Mouse (Mus musculus) kidney, adult 2 months (tissue): ENCODE measurements around the gene Fgf18. TPM values are rescaled to one million over a fixed set of nuclear protein-coding genes. Genes with fewer than 3 reads are reported as not detected.

Experiments
- DNase-seq: peaks from one replicate; pipeline ENCODE4 v3.0.0; 2021
- H3K27ac ChIP-seq: fragments of 200-500 bp; 2 replicates; pipeline ENCODE4 v1.5.1; 2012; ENCODE audit warnings: low read depth, low read length, control low read depth, inconsistent platforms; ENCODE audit not compliant: insufficient read depth
- H3K27me3 ChIP-seq: fragments of 200-500 bp; replicated peaks from 2 replicates; pipeline ENCODE4 v1.6.1; 2012; ENCODE audit warnings: mild to moderate bottlenecking, moderate library complexity, low read length, inconsistent platforms; ENCODE audit not compliant: control insufficient read depth, insufficient read depth
- H3K36me3 ChIP-seq: fragments of 200-500 bp; 2 replicates; pipeline ENCODE4 v1.6.1; 2012; ENCODE audit warnings: mild to moderate bottlenecking, moderate library complexity, low read length, inconsistent platforms; ENCODE audit not compliant: control insufficient read depth, insufficient read depth
- H3K4me1 ChIP-seq: fragments of 200-500 bp; 2 replicates; pipeline ENCODE4 v1.6.1; 2011; ENCODE audit warnings: low read length; ENCODE audit not compliant: control insufficient read depth, insufficient read depth
- H3K4me3 ChIP-seq: fragments of 200-500 bp; 2 replicates; pipeline ENCODE4 v1.5.1; 2011; ENCODE audit warnings: mild to moderate bottlenecking, low read depth, low read length, control low read depth; ENCODE audit not compliant: insufficient read depth
- CTCF ChIP-seq: fragments of 200-500 bp; conservative IDR thresholded peaks from 2 replicates; pipeline ENCODE4 v1.5.1; 2011; ENCODE audit warnings: low read depth, mild to moderate bottlenecking, control low read depth, low read length, moderate library complexity, mixed read lengths; ENCODE audit not compliant: insufficient read depth, insufficient read length
- POLR2A ChIP-seq: fragments of 200-500 bp; IDR thresholded peaks from one replicate; pipeline ENCODE4 v1.6.1; 2011; ENCODE audit warnings: low read depth, low read length, control low read depth
- WGBS: fragments of 180-500 bp; shearing (Covaris S2); methylation state at CpG from one replicate; pipeline ENCODE4 v1.1.7; 2018; 5-methylcytosine and 5-hydroxymethylcytosine counted together
- polyA plus RNA-seq: library from polyadenylated mRNA; depleted of rRNA; stranded (reverse); fragments of >200 nt; gene quantifications from 2 replicates; pipeline ENCODE4 v1.2.3, GENCODE M21; 2012

Fgf18 gene
- polyA plus RNA-seq, 1 experiment = 0.50 TPM

GRCm38 (mm10) chr11:33098446-33098845 is 48.8 kb downstream of the Fgf18 start:
- Histone ChIP-seq H3K27me3 (no peaks in the 10 kb centered on the region), H3K27ac (no peak overlapping the region), H3K36me3 (no peaks in the 10 kb centered on the region), H3K4me3 (no peak overlapping the region), H3K4me1 (no peaks in the 10 kb centered on the region)
- TF ChIP-seq POLR2A (no peak), CTCF (no peak)
- 74% methylated on average over 12 of the region's 12 CpGs for WGBS
- DNase-seq = peak; percentile 21

- peak; percentile 47 for DNase-seq
- no peaks in the 10 kb centered on the region for H3K36me3 ChIP-seq
- no peak for TF ChIP-seq POLR2A
- peak; percentile 68 for TF ChIP-seq CTCF
- no peak overlapping the region for H3K4me3 ChIP-seq
- no peak overlapping the region for H3K27ac ChIP-seq
- WGBS = 46% methylated on average over 8 of the region's 8 CpGs
- no peaks in the 10 kb centered on the region for H3K27me3 ChIP-seq
- no peaks in the 10 kb centered on the region for H3K4me1 ChIP-seq
Observed at GRCm38 (mm10) chr11:33097855-33098254, 49.3 kb downstream of the Fgf18 start.

- WGBS = 63% methylated on average over 6 of the region's 6 CpGs
- no peaks in the 10 kb centered on the region for H3K27me3 ChIP-seq
- TF ChIP-seq POLR2A (no peak), CTCF (no peak)
- no peaks in the 10 kb centered on the region for H3K36me3 ChIP-seq
- no peak for DNase-seq
- H3K27ac ChIP-seq = no peak overlapping the region
- H3K4me1 ChIP-seq = no peaks in the 10 kb centered on the region
- no peak overlapping the region for H3K4me3 ChIP-seq
Observed at GRCm38 (mm10) chr11:33089856-33090255, 57.3 kb downstream of the Fgf18 start.

GRCm38 (mm10) chr11:33088181-33088580 is 59.0 kb downstream of the Fgf18 start:
- 36% methylated on average over 1 of the region's 1 CpGs for WGBS
- H3K36me3 ChIP-seq = no peaks in the 10 kb centered on the region
- H3K4me1 ChIP-seq = no peaks in the 10 kb centered on the region
- no peaks in the 10 kb centered on the region for H3K27me3 ChIP-seq
- H3K27ac ChIP-seq = no peak overlapping the region
- TF ChIP-seq POLR2A = no peak
- TF ChIP-seq CTCF = no peak
- no peak overlapping the region for H3K4me3 ChIP-seq
- no peak for DNase-seq

GRCm38 (mm10) chr11:33086046-33086445 is 61.2 kb downstream of the Fgf18 start:
- no peaks in the 10 kb centered on the region for H3K4me1 ChIP-seq
- 83% methylated on average over 1 of the region's 1 CpGs for WGBS
- no peaks in the 10 kb centered on the region for H3K27me3 ChIP-seq
- DNase-seq = no peak
- TF ChIP-seq CTCF (no peak), POLR2A (no peak)
- H3K36me3 ChIP-seq = no peaks in the 10 kb centered on the region
- no peak overlapping the region for H3K4me3 ChIP-seq
- no peak overlapping the region for H3K27ac ChIP-seq

GRCm38 (mm10) chr11:33085514-33085913 is 61.7 kb downstream of the Fgf18 start:
- no peaks in the 10 kb centered on the region for H3K4me1 ChIP-seq
- H3K4me3 ChIP-seq = no peak overlapping the region
- TF ChIP-seq POLR2A = no peak
- TF ChIP-seq CTCF = no peak
- DNase-seq = no peak
- no peak overlapping the region for H3K27ac ChIP-seq
- no peaks in the 10 kb centered on the region for H3K27me3 ChIP-seq
- no peaks in the 10 kb centered on the region for H3K36me3 ChIP-seq
- WGBS = 67% methylated on average over 4 of the region's 4 CpGs

GRCm38 (mm10) chr11:33085054-33085453 is 62.1 kb downstream of the Fgf18 start:
- no peaks in the 10 kb centered on the region for H3K4me1 ChIP-seq
- no peak overlapping the region for H3K4me3 ChIP-seq
- TF ChIP-seq POLR2A (no peak), CTCF (no peak)
- WGBS = 97% methylated on average over 3 of the region's 3 CpGs
- no peaks in the 10 kb centered on the region for H3K36me3 ChIP-seq
- no peak overlapping the region for H3K27ac ChIP-seq
- no peaks in the 10 kb centered on the region for H3K27me3 ChIP-seq
- no peak for DNase-seq

- Histone ChIP-seq H3K27me3 (no peaks in the 10 kb centered on the region), H3K27ac (no peak overlapping the region), H3K4me3 (no peak overlapping the region), H3K36me3 (no peaks in the 10 kb centered on the region), H3K4me1 (no peaks in the 10 kb centered on the region)
- 75% methylated on average over 2 of the region's 2 CpGs for WGBS
- TF ChIP-seq POLR2A (no peak), CTCF (no peak)
- no peak for DNase-seq
Observed at GRCm38 (mm10) chr11:33084041-33084440, 63.2 kb downstream of the Fgf18 start.
